Mouse (Mus musculus): ENCODE data around the gene Bpgm.

Bpgm gene

DNA sequence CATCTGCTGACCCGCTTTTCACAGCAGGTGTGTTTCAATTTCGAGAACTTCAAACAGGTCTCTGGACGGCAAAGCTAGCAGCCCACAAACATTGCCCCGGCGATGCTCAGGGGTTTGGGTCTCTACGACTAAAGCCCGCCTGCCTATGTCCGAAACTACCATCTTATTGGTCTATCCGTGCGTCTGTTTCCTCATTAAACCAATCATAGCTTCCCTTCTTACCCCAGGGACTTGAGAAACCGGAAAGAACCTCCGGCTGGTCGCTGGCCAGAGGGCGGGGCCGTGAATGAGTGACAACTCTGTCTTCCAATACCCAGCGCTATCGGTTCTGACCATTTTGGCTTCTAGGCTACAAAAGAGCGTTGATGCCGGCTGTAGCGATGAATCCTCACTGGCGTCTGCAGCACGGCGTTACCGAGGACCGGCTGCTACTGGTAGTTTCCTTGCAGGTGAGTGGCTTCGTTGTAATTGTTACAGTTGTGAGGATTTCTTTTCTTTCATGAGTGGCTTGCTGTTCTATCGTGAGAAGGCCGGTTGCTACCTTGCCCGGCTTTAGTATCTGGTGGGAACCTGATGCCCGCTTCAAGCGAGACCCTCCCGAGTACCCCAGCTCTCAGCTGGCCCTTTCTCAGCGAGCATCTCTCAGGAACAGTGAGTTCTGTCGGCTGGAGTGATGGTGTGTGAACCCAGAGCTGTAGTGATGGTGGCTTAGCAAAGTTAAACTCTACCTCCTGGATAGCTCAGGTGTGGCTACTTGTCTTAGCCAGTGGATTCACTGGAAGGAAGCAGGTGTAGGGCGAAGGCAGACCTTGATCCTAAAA lies at the start of gene Bpgm:
Bpgm (plus strand) TSS at position 234 of the 821 bp plus-strand sequence.
- DNase-seq (ENCODE audit: low read depth) = peak; percentile 99

DNA sequence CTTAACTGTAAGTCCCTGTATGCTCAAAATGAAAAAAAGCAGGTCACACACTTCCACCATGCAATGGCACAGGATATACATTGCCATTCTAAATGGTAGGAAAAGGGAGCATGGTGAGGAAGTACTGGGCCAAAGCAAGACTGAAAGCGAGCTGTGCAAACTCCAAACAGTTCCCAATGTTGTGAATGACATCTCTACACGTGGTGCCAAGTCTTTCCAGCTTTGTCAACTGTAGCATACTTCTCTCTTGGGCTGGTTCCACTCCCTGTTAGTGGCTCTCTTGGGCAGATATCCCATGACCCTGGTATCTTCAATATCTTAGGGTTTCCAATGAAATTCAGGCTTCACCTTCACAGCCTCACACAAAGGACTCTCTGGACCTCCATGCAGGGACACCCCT lies 37.0 kb upstream of the Bpgm start:
- DNase-seq (ENCODE audit: low read depth) = no peak

DNA sequence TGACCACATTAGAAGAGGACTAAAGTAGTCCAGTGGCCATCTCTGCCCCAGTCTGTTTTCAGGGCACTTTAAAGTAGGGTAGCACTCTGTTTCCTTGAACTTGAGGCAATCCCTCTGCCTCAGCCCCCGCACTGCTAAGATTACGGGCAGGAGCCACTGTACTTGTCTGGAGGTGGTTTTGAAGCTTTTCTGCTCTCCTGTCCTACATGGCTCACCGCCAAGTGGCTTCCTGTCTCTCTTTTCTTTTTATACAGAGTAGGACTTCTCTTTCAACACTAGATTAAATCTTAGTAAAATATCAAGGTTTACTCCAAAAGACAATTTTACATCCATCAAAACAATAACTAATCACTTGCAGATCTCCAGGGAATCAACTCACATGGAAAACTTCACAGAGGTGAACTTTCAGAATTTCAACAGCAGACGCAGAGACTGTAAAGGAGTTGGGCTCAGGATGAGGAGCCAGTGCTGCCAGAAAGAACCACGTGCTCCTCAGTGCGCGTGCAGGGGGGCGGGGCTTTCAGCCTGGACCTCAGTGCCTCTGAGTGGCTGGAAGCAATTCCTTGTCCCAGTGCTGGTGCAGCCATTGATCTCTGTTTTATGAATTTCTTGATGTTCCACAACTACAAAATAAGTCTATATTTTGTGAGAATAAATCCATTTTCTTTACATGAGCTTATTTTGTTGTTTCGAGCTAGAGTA lies 34.3 kb upstream of the Bpgm start:
- DNase-seq (ENCODE audit: low read depth) = no peak

DNA sequence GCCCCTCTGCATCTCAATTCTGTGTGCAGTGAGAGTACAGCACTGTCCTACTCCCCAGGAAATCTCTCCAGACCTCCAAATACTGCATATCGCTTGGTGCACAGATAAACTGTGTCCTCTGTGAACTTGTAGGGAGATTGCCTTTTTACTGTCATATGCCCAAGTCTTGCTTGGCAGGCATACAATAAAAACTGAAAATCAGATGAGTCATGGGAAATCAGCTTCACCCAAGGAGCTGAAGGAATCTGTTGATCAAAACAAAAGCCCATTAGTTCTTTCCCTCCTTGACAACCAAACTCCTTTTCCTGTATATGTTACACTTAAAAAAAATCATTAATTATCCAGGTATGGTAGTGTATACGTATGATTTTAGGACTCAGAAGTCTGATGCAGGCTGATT lies 32.2 kb upstream of the Bpgm start:
- DNase-seq (ENCODE audit: low read depth) = no peak

DNA sequence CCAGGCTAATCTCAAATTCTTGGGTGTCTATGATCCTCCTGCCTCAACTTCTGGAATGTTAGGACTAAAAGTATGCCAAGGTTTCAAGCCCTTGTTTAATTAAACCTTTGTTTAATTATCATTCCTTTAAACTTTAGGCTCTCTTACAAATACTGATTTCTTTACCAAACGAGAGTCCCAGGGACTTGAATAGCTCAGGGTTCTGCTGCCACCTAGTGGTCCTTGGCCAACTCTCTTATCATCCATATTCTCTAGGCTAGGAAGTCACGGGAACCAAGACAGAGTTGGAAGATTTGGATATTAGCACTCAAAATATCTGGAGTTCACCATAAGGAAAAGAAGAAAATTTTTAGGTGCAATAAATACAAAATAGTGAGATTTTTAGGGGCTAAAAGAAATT lies 28.0 kb upstream of the Bpgm start:
- peak; percentile 80 for DNase-seq (ENCODE audit: low read depth)

DNA sequence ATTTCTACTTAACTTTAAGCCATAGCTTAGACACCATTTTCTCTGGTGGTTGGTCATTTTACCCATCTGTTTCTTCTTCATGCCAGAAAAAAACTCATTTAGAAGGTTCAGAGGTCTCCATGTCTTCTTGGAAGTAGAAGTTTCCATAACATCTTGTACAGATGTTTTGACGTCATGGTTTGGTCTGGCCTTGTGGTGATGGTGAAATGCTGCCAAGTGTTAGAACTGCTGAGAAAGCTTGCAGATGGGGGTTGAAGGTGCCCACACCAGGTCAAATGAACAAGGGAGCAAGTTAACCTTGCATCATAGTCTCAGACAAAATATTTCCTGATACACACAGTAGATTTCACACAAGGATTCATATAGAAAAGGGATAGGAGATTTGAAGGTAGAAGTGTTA lies 27.3 kb upstream of the Bpgm start:
- DNase-seq (ENCODE audit: low read depth) = no peak

DNA sequence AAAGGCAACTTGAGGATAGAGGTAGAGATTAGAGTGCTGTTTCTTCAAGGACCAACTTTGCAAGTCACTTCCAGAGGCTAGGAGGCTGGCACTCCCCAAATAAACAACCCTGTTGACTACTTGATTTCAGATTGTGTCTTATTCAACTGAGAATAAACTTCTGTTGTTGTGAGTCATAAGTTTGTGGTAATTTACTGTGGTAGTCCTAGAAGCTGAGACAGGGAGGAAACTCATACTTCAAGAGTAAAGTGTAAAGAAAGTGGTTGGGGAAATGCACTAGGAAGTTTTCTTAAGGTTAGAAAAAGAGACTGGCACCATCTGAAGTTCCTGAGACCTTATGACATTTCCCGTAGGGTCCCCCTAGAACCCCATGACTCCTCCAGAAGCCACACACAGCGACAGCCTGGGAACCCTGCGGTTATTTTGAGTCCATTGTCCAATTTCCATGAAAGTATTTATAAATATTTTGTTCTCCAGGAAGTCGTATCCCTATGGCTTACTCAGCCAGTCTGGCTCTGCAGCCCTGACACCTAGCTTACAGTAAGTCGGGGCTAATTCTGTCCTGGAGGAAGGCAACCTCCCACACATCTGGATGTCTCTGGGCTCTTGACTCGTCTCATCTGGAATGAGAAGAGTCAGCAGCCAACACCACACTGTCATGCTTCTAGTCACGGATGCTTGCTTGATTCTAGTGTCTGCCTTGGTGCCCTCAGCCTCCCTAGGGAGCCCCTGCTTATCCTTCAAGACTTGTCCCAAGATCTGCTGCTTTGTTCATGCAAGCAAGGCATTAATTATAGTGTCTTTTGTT lies 22.8 kb upstream of the Bpgm start:
- no peak for DNase-seq (ENCODE audit: low read depth)

DNA sequence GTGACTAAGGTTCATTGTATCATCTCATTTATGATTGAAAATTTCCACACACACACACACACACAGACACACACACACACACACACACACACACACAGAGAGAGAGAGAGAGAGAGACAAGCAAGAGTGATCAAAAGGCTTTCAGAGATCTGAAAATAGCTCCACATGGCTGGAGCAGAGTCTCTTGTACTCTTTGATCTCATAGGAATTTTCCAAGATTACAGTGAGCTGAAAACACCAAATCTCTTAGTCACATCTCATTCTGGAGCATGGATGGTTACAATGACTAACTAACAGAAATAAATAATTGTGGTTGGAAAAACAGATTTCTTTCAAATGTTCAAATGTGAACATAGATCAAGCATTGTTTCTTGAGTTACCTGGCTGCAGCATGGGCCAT lies 16.6 kb upstream of the Bpgm start:
- no peak for DNase-seq (ENCODE audit: low read depth)

DNA sequence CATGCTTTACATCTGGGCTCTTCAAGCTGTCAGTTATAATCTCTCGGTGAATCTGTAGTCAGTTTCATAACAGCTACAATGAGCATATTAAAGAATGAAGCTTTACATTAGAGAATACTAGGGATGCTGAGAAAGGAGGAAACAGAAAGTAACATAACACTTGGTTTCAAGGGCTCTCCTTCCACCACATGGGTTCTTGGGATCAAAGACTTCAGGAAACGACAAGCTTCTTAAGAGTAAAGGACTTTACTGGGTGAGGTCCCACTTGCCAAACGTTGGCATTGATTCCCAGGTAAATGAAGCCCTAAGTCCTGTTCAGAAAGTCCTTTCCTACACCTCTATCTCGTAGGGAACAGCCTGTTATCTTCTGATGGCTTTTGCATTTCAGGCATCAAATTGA lies 15.4 kb upstream of the Bpgm start:
- no peak for DNase-seq (ENCODE audit: low read depth)

DNA sequence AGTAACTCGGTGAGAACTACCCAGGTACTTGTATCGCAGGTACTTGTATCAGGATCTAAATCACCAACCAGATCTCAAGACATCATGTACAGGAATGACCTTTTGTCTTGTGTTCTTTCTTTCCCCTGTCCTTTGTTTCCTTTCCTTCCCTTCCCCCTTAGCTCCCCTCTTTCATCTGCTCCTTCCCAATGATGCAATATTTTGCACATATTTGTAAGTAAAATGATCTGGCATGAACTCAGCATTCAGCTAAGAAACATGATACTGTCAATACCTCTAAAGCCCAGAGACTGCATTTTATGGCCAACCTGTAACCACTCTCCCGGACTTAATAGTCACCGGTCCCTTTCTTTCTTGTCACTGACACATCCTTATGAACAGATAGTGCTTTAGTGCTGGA lies 12.4 kb upstream of the Bpgm start:
- no peak for DNase-seq (ENCODE audit: low read depth)

DNA sequence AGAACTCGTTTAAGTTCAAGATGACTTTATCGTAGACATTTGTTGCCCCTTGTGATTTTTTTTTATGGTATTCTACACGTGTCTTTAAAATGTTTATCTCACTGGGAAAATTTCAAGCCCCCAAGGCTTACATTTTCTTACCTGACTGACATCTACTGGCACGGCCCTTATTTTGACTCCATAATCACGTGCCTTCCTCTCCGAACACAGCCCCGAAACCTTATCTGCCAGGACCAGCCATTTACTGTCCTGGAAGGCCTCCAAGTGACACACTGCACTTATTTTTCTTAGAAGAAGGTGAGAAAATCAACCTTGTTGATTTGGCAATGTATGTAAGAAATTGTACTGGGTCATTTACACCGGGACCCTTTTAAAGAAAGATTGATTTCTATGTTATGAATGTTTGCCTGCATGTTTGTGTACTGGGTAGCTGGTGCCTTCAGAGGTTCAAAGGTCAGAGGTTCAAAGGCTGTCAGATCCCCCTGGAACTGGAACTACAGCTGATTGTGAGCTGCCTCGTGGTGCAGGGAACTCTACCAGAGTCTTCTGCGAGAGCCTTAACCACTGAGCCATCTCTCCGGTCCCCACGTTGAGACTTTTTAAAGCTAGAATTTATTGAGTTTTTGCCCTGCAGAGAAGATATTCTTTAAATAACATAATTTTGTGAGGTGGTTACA lies 4.4 kb upstream of the Bpgm start:
- DNase-seq (ENCODE audit: low read depth) = no peak

DNA sequence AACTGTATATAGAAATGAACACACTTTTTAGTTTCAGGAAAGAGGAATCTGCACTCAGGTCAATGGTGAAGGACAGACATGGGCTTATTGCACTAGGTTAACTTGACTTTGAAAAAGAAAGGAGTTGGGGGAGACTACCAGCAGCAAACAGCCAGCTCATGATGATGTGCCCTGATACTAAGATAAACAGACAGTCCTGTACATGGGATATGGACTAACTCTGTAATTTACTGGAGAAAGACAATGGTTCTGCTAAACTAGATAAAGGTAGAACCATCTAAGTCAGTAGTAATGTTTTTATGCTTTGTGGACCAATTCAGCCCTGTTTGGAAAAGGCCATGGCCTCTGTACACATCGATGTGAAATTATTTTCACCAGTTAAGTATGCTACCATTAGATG lies 2.7 kb upstream of the Bpgm start:
- no peak for DNase-seq (ENCODE audit: low read depth)

DNA sequence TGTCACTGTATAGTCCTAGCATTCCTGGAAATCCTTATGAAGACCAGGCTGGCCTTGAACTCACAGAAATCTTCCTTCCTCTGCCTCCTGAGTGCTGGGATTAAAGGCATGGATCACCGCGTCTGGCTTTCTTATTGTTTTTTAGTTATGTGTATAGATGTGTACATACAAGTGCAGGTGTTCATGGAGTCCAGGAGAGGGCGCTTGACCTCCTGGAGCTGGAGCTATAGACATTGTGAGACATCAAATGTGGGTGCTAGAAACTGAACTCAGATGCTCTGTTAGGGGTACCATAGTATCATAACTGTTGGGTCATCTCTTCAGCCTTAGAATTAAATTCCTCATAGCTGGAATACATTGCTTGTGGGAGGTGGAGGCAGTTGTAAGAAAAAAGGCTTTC lies 2.0 kb upstream of the Bpgm start:
- peak; percentile 71 for DNase-seq (ENCODE audit: low read depth)

DNA sequence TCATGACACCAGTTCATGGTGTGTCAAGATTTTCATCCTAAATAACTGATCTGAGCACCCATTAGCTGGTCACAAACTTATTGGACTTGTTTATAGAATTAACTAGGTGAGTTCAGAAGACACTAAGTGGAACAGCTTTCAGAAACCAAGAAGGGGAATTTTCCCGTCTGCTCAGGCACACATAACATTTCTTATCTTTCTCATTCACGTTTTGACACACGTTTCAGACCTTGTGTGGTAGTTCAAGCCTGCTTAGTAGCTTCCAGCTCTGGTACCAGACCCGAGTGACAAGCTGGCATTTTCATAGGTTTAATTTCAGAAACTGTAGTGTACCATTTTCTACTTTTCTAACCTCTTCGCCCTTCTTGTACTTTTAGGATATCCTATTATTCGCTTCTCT lies 616 bp upstream of the Bpgm start:
- DNase-seq (ENCODE audit: low read depth) = no peak

DNA sequence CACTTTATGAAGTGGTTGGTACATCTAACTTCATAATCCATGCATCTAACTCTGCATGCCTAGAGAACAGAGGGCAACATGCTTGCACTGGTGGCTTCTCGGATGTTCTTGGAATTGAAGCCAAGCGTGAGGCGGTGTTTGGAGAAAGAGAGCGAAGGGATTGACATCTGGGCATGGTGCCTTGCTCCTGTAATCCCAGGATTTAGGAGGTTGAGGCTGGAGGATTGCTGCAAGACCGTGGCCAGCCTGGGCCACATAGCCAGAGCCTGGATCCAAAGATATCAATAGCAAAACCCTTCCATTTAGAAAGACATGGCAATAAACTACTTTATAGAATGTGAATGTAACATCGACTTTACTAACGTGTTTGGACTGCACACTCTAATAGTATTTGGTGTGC lies 2.0 kb downstream of the Bpgm start:
- DNase-seq (ENCODE audit: low read depth) = peak; percentile 9

DNA sequence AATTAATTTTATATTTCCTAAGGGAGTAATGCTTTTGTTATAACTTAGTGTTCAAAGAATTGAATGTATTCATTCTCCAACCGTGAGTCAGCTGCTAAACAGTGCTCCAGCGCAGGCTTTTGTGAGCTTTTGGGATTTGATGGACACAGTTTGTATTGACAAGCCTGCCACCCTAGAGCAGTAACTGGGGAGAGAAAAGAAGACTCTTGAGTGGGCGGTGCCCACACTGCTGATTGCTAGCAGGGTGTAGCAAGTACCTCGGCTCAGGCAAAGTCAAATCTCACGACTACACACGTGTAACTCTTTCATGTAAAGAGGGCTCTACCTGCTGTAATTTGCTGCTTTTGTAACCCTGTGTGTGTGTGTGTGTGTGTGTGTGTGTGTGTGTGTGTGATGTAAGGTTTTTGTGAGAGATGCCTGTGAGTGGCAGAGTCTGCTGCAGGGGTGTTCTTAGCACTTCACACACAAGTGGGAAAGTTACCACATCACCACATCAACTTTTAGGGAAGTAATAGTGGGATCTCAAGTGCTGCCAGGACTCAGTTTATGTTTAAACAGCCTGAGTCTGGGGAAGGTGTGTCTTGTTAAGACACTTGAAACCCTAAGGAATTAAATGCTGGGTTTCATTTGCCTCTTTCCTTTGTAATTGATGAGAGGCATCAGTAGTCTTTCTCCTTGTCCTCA lies 2.8 kb downstream of the Bpgm start:
- DNase-seq (ENCODE audit: low read depth) = peak; percentile 11

DNA sequence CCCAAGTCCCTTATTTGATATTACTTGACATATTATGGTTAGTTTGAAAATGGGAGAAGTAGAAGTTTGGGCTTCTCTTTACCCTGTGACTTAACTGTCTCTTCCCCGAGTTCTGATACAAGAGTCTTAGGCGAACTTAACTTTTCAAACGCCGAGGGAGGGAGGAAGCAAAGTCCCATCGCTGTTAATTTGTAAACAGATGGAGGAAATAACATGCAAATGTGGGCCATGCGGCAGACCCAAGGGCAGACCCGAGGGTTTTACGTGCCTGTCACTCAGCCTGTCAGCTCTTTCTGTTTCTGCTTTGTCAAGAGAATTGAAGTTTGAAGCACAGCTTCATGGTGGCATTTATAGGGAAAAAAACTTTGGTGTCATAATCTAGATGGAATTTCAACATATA lies 3.5 kb downstream of the Bpgm start:
- peak; percentile 23 for DNase-seq (ENCODE audit: low read depth)

DNA sequence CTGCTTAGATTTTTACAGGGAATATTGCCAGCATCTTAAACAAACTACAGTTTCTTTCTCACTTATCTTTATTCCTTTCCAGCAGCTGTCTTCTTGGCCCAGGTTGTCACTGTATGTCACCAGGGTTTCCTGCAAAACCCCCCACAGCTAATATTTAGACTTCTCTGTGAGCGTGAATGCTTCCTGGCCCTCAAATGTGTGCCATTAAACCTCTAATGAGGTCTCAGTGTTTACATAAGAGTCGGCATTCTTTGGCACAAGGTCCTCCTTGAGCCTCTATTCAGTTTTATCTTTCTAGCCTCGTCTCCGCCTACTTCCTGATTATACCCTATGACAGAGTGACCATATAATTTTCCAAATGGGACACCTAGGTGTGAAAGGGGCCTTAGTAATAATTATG lies 4.7 kb downstream of the Bpgm start:
- DNase-seq (ENCODE audit: low read depth) = no peak

DNA sequence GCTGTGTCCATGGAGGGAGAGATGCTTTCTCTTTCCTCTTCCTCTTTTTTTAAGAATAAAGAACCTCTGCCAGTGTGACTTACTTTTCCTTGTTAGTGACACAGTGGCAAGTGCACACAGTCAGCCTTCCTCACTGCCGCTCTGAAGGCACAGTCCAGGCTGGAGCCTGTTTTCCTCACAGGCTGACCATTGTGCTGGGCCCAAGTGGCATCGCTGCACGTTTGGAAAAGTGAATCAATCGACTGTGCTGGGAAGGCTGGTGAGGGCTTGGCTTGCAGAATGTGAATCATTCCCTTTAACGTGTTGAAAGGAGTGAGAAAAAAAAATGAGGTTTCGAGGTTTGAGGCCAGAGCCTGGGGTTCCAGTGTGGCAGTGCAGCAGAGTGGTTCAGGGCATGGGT lies 5.3 kb downstream of the Bpgm start:
- no peak for DNase-seq (ENCODE audit: low read depth)

DNA sequence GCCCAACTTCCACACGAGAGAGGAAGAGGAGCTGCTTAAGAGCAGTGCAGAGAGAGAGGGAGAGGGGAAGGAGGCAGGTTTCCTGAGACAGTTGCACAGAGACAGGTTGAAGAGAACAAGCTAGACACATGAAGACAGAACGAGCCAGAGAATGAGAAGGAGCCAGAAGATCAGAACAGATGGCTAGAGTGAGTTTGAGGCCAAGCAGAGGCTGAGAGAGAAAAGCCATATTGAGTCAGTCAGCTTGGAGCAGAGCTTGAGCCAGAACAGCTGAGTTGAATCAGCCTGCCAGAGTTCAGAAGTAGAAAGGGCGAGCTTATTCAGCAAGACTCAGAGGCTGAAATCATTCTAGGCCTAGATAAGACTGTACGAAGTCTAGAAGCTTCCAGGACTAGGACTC lies 6.8 kb downstream of the Bpgm start:
- no peak for DNase-seq (ENCODE audit: low read depth)

DNA sequence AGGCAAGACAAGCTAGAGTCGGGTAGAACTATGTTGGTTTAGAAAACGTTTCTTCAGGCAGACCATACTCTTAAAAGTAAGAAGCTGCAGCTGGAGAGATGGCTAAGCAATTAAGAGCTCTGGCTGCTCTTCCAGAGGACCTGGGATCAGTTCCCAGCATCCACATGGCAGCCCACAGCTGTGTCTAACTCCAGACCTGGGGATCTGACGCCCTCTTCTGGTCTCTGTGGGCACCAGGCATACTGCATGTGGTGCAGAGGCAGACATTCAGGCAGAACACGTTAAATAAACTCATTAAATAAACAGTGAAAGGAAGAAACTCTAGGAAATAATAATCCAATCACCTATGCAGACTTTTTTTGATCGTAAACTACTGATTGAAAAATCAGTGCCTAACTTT lies 7.4 kb downstream of the Bpgm start:
- no peak for DNase-seq (ENCODE audit: low read depth)

DNA sequence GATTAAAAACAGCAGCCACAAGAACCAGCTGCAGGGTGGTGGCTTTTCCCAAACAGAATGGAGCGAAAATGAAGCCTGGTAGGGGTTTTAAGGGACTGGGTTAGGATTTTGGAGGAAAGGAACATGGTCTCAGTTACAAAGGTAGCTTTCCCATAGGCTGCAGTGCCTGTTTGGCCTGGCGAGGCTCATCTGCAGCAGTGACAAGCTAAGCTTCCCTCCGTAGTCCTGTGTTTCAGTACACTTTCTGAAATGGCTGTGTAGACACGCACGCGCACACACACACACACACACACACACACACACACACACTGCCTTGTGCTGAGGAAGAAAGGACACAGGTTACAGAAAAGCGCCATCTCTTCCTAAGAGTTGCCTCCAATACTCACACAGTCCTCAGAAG lies 7.8 kb downstream of the Bpgm start:
- no peak for DNase-seq (ENCODE audit: low read depth)

All from induced T-regulatory cell, adult 2 months (primary cell).